Comparison of ENCODE assay signal across 29 mouse cellular contexts in genomic region chr4:100297678-100298077, GRCm38 (mm10).
DNase-seq lines count a peak whose midpoint lies in the region; ATAC-seq lines count a peak whose summit lies in the region.
"Had no signal": no experiment of that assay in that cellular context is flagged by ENCODE, and none has a peak within 500 bp of the region (broad histone marks: within the 10 kb centered on the region; RNA-seq: fewer than 3 reads in every experiment).

No protein-coding gene starts in this region.

- no peak overlapping the region for H3K27ac ChIP-seq in heart, embryonic 10.5 days
- peak overlapping the region; percentile 65 for H3K27ac ChIP-seq in heart, embryonic 15.5 days
- H3K27ac ChIP-seq in embryonic facial prominence, embryonic 11.5 days (replicated peaks; ENCODE audit: low read depth, low read length), result no peak overlapping the region
- H3K27ac ChIP-seq in heart, embryonic 16.5 days (ENCODE audit: low read length), result peak overlapping the region; percentile 73
- no peak overlapping the region for H3K27ac ChIP-seq in midbrain, embryonic 14.5 days (replicated peaks; ENCODE audit: low read depth, low read length)
- H3K27ac ChIP-seq: embryonic facial prominence, embryonic 15.5 days; forebrain, embryonic 12.5 days; hindbrain, embryonic 12.5 days; hindbrain, postnatal 0 days; intestine, embryonic 15.5 days; layer of hippocampus, adult 2 months; limb, embryonic 13.5 days; neural tube, embryonic 12.5 days had no signal

- H3K36me3 ChIP-seq in heart, embryonic 10.5 days, result no peaks in the 10 kb centered on the region
- H3K36me3 ChIP-seq in heart, embryonic 15.5 days, result no peaks in the 10 kb centered on the region
- no peaks in the 10 kb centered on the region for H3K36me3 ChIP-seq in embryonic facial prominence, embryonic 11.5 days (replicated peaks; ENCODE audit: control insufficient read depth, insufficient read depth, low read depth, low read length)
- no peaks in the 10 kb centered on the region for H3K36me3 ChIP-seq in heart, embryonic 16.5 days (ENCODE audit: control insufficient read depth, insufficient read depth)
- no peaks in the 10 kb centered on the region for H3K36me3 ChIP-seq in midbrain, embryonic 14.5 days (ENCODE audit: control insufficient read depth, insufficient read depth, low read length)
- H3K36me3 ChIP-seq: embryonic facial prominence, embryonic 15.5 days; forebrain, embryonic 12.5 days; hindbrain, embryonic 12.5 days; intestine, embryonic 15.5 days; limb, embryonic 13.5 days; neural tube, embryonic 12.5 days had no signal

- DNase-seq in heart, embryonic 10.5 days (ENCODE audit: low spot score), result peak; percentile 88
- no peak for DNase-seq in heart, adult 9 months (ENCODE audit: low spot score in 2 of 2)
- DNase-seq in heart, postnatal 25 days (ENCODE audit: low spot score), result no peak
- DNase-seq in embryonic facial prominence, embryonic 11.5 days (ENCODE audit: low spot score), result peak; percentile 36
- no peak for DNase-seq in midbrain, embryonic 14.5 days
- DNase-seq: adrenal gland, postnatal 25 days; cerebellum, adult 11-12 months; cerebellum, adult 9-11 months; forebrain, postnatal 0 days; gastrocnemius, postnatal 14 days; kidney, adult 2 months; kidney, postnatal 36 days; lung, postnatal 14 days; right cerebral cortex, postnatal 4 days; thymus, adult 2 months; thymus, postnatal 36 days had no signal

- H3K27me3 ChIP-seq in heart, embryonic 10.5 days (ENCODE audit: insufficient read depth, poor library complexity, severe bottlenecking), result peaks cover 67% of the 10 kb centered on the region
- no peaks in the 10 kb centered on the region for H3K27me3 ChIP-seq in heart, embryonic 15.5 days
- no peaks in the 10 kb centered on the region for H3K27me3 ChIP-seq in embryonic facial prominence, embryonic 11.5 days (ENCODE audit: control insufficient read depth, insufficient read depth, low read length)
- no peaks in the 10 kb centered on the region for H3K27me3 ChIP-seq in heart, embryonic 16.5 days (ENCODE audit: control insufficient read depth, insufficient read depth, low read length)
- no peaks in the 10 kb centered on the region for H3K27me3 ChIP-seq in midbrain, embryonic 14.5 days (ENCODE audit: control insufficient read depth, insufficient read depth, low read length)
- H3K27me3 ChIP-seq: embryonic facial prominence, embryonic 15.5 days; forebrain, embryonic 12.5 days; hindbrain, embryonic 12.5 days; intestine, embryonic 15.5 days; limb, embryonic 13.5 days; neural tube, embryonic 12.5 days had no signal

- H3K4me3 ChIP-seq in heart, embryonic 10.5 days, result peak overlapping the region; percentile 9; the same call in 1 of the 2 replicates
- H3K4me3 ChIP-seq in heart, embryonic 15.5 days, result no peak overlapping the region
- H3K4me3 ChIP-seq in embryonic facial prominence, embryonic 11.5 days (ENCODE audit: low read depth, low read length), result no peak overlapping the region
- no peak overlapping the region for H3K4me3 ChIP-seq in heart, embryonic 16.5 days (ENCODE audit: low read length)
- no peak overlapping the region for H3K4me3 ChIP-seq in midbrain, embryonic 14.5 days (replicated peaks; ENCODE audit: low read depth, low read length)
- H3K4me3 ChIP-seq: embryonic facial prominence, embryonic 15.5 days; forebrain, embryonic 12.5 days; hindbrain, embryonic 12.5 days; intestine, embryonic 15.5 days; layer of hippocampus, adult 2 months; limb, embryonic 13.5 days; myocyte; neural tube, embryonic 12.5 days had no signal

- peak; percentile 81 for ATAC-seq in heart, embryonic 15.5 days (replicated peaks; ENCODE audit: insufficient number of reproducible peaks, insufficient read depth, low FRiP score, low read depth)
- no peak for ATAC-seq in embryonic facial prominence, embryonic 11.5 days (replicated peaks; ENCODE audit: insufficient number of reproducible peaks, low FRiP score, low TSS enrichment, low read depth)
- peak; percentile 81 for ATAC-seq in heart, embryonic 16.5 days (replicated peaks; ENCODE audit: extremely low read depth, insufficient read depth, low FRiP score)
- ATAC-seq in midbrain, embryonic 14.5 days (ENCODE audit: low FRiP score, low TSS enrichment), result no peak
- ATAC-seq: forebrain, postnatal 0 days; hindbrain, postnatal 0 days; intestine, embryonic 15.5 days had no signal

- no peak overlapping the region for H3K9ac ChIP-seq in heart, embryonic 15.5 days
- H3K9ac ChIP-seq in embryonic facial prominence, embryonic 11.5 days (replicated peaks; ENCODE audit: low read length), result no peak overlapping the region
- H3K9ac ChIP-seq in heart, embryonic 16.5 days (ENCODE audit: low read length), result no peak overlapping the region
- no peak overlapping the region for H3K9ac ChIP-seq in midbrain, embryonic 14.5 days (replicated peaks; ENCODE audit: low read length)
- H3K9ac ChIP-seq: embryonic facial prominence, embryonic 15.5 days; forebrain, embryonic 12.5 days; forebrain, postnatal 0 days; hindbrain, embryonic 12.5 days; intestine, embryonic 15.5 days; limb, embryonic 13.5 days; neural tube, embryonic 12.5 days had no signal

- intact Hi-C loops in heart, postnatal 25 days (cut with DNase I), result loop anchor here (10.0 kb wide), 1 partner anchor 83 kb away; no protein-coding TSS in a partner anchor

- 10% methylated on average over 6 of the region's 6 CpGs for WGBS in heart, embryonic 10.5 days
- WGBS in heart, embryonic 15.5 days, result 20% methylated on average over 6 of the region's 6 CpGs
- 55% methylated on average over 6 of the region's 6 CpGs for whole genome bisulfite sequencing in embryonic facial prominence, embryonic 11.5 days
- 19% methylated on average over 6 of the region's 6 CpGs for WGBS in heart, embryonic 16.5 days
- 85% methylated on average over 6 of the region's 6 CpGs for WGBS in midbrain, embryonic 14.5 days

- peak overlapping the region; percentile 35 for H3K4me2 ChIP-seq in heart, embryonic 15.5 days
- no peak overlapping the region for H3K4me2 ChIP-seq in embryonic facial prominence, embryonic 11.5 days (ENCODE audit: low read depth, low read length)
- peak overlapping the region; percentile 33 for H3K4me2 ChIP-seq in heart, embryonic 16.5 days (ENCODE audit: low read depth, low read length)
- no peak overlapping the region for H3K4me2 ChIP-seq in midbrain, embryonic 14.5 days (ENCODE audit: low read length)
- H3K4me2 ChIP-seq: embryonic facial prominence, embryonic 15.5 days; forebrain, embryonic 12.5 days; hindbrain, embryonic 12.5 days; intestine, embryonic 15.5 days; limb, embryonic 13.5 days; liver, embryonic 11.5 days; midbrain, embryonic 11.5 days; neural tube, embryonic 12.5 days had no signal

- no peaks in the 10 kb centered on the region for H3K9me3 ChIP-seq in heart, embryonic 10.5 days
- H3K9me3 ChIP-seq in heart, embryonic 15.5 days (replicated peaks), result no peaks in the 10 kb centered on the region
- no peaks in the 10 kb centered on the region for H3K9me3 ChIP-seq in embryonic facial prominence, embryonic 11.5 days (replicated peaks; ENCODE audit: control insufficient read depth, low read length)
- H3K9me3 ChIP-seq in heart, embryonic 16.5 days (replicated peaks; ENCODE audit: control insufficient read depth, low read length), result no peaks in the 10 kb centered on the region
- no peaks in the 10 kb centered on the region for H3K9me3 ChIP-seq in midbrain, embryonic 14.5 days (ENCODE audit: control insufficient read depth, low read length)
- H3K9me3 ChIP-seq: embryonic facial prominence, embryonic 15.5 days; forebrain, embryonic 12.5 days; hindbrain, embryonic 12.5 days; intestine, embryonic 15.5 days; limb, embryonic 13.5 days; neural tube, embryonic 12.5 days had no signal

- H3K4me1 ChIP-seq in heart, embryonic 10.5 days, result peaks cover 31% of the 10 kb centered on the region
- H3K4me1 ChIP-seq in heart, embryonic 15.5 days (replicated peaks), result peaks cover 46% of the 10 kb centered on the region
- H3K4me1 ChIP-seq in embryonic facial prominence, embryonic 11.5 days (ENCODE audit: control insufficient read depth, insufficient read depth, low read length), result no peaks in the 10 kb centered on the region
- H3K4me1 ChIP-seq in heart, embryonic 16.5 days (ENCODE audit: control insufficient read depth, insufficient read depth, low read length), result peaks cover 41% of the 10 kb centered on the region
- H3K4me1 ChIP-seq in midbrain, embryonic 14.5 days (ENCODE audit: control insufficient read depth, insufficient read depth, low read length), result no peaks in the 10 kb centered on the region
- H3K4me1 ChIP-seq: embryonic facial prominence, embryonic 15.5 days; forebrain, embryonic 12.5 days; hindbrain, embryonic 12.5 days; intestine, embryonic 15.5 days; limb, embryonic 13.5 days had no signal

Comparison
In these comparisons a context has a peak if more than half of its experiments do, and no peak if none do; other contexts are left out.
1. DNase-seq: peak in heart, embryonic 10.5 days (single experiment) and embryonic facial prominence, embryonic 11.5 days (single experiment); none in heart, adult 9 months (0 of 2), heart, postnatal 25 days (single experiment) and midbrain, embryonic 14.5 days (single experiment).
2. H3K27ac ChIP-seq: peak in heart, embryonic 15.5 days (single experiment) and heart, embryonic 16.5 days (single experiment); none in heart, embryonic 10.5 days (single experiment), embryonic facial prominence, embryonic 11.5 days (single experiment) and midbrain, embryonic 14.5 days (single experiment).
3. ATAC-seq: peak in heart, embryonic 15.5 days (single experiment) and heart, embryonic 16.5 days (single experiment); none in embryonic facial prominence, embryonic 11.5 days (single experiment) and midbrain, embryonic 14.5 days (single experiment).
4. H3K4me2 ChIP-seq: peak in heart, embryonic 15.5 days (single experiment) and heart, embryonic 16.5 days (single experiment); none in embryonic facial prominence, embryonic 11.5 days (single experiment) and midbrain, embryonic 14.5 days (single experiment).